Mouse (Mus musculus) CH12.LX (cell line): ENCODE data around the gene B3gat1. TPM values are rescaled to one million over a fixed set of nuclear protein-coding genes. Genes with fewer than 3 reads are reported as not detected.
A peak's percentile ranks its signal among the peaks of the same experiment; 100 is the strongest.

Source experiments
- DNase-seq: peaks from one replicate; pipeline ENCODE4 v3.0.0-alpha.2; 2013; ENCODE audit errors: extremely low read depth
- H3K27ac ChIP-seq: 2 replicates; pipeline ENCODE4 v1.5.1; 2012; ENCODE audit warnings: low read depth, mild to moderate bottlenecking, control low read depth, moderate library complexity; ENCODE audit not compliant: insufficient read depth
- H3K27me3 ChIP-seq: replicated peaks from 2 replicates; pipeline ENCODE3; 2012; ENCODE audit warnings: inconsistent platforms
- H3K36me3 ChIP-seq, 2 experiments: replicated peaks in 1 of 2; 2 replicates each; pipeline versions ENCODE3 to v1.6.1; 2012; ENCODE audit warnings: inconsistent platforms in 1 of 2, low read length in 1 of 2, mild to moderate bottlenecking in 1 of 2, mixed read lengths in 1 of 2, moderate library complexity in 1 of 2; ENCODE audit not compliant: control insufficient read depth in 1 of 2, insufficient read depth in 1 of 2
- H3K4me1 ChIP-seq, 2 experiments: 2 replicates each; pipeline ENCODE4 v1.6.1; 2012; ENCODE audit warnings: inconsistent platforms in 1 of 2, moderate library complexity in 1 of 2; ENCODE audit not compliant: insufficient read depth in 2 of 2, control insufficient read depth in 1 of 2
- H3K4me2 ChIP-seq: 2 replicates; pipeline ENCODE4 v1.6.1; 2012; ENCODE audit warnings: low read depth, mild to moderate bottlenecking, control low read depth; ENCODE audit not compliant: poor library complexity, insufficient read depth, severe bottlenecking
- H3K4me3 ChIP-seq, 3 experiments: fragments of 150-350 bp in 1 of 3; sonication (generic) in 1 of 3; replicated peaks in 1 of 3; 2 replicates each; pipeline versions ENCODE3 to v1.5.1; 2011 to 2012; ENCODE audit warnings: low read depth in 2 of 3, low read length in 2 of 3, mild to moderate bottlenecking in 2 of 3, moderate library complexity in 2 of 3, control low read depth in 1 of 3, improper control_type of control experiment in 1 of 3, inconsistent platforms in 1 of 3, mixed read lengths in 1 of 3; ENCODE audit not compliant: poor library complexity in 1 of 3
- H3K79me2 ChIP-seq: replicated peaks from 2 replicates; pipeline ENCODE4 v1.6.1; 2012; ENCODE audit warnings: mild to moderate bottlenecking, moderate library complexity; ENCODE audit not compliant: control insufficient read depth, poor library complexity, insufficient read depth, severe bottlenecking; ENCODE audit errors: extremely low read depth
- H3K9ac ChIP-seq: 2 replicates; pipeline ENCODE4 v1.6.1; 2012; ENCODE audit warnings: low read depth, mild to moderate bottlenecking, control low read depth, moderate library complexity; ENCODE audit not compliant: insufficient read depth
- H3K9me3 ChIP-seq: replicated peaks from 2 replicates; pipeline ENCODE3; 2012; ENCODE audit warnings: low read length, inconsistent platforms, mixed read lengths
- BHLHE40 ChIP-seq: IDR thresholded peaks from 2 replicates; pipeline ENCODE4 v1.6.1; 2011; ENCODE audit warnings: mild to moderate bottlenecking, low read depth, low read length, improper control_type of control experiment
- CHD2 ChIP-seq: IDR thresholded peaks from 2 replicates; pipeline ENCODE4 v1.6.1; 2011; ENCODE audit warnings: low read length, improper control_type of control experiment
- CTCF ChIP-seq, 2 experiments: IDR thresholded peaks in 1 of 2; conservative IDR thresholded peaks in 1 of 2; 2 replicates each; pipeline ENCODE4 v1.5.1; 2011 to 2012; ENCODE audit warnings: low read depth in 2 of 2, low read length in 2 of 2, improper control_type of control experiment in 1 of 2, inconsistent platforms in 1 of 2, mild to moderate bottlenecking in 1 of 2, moderate library complexity in 1 of 2
- E2F4 ChIP-seq: IDR thresholded peaks from 2 replicates; pipeline ENCODE4 v1.6.1; 2011; ENCODE audit warnings: low read depth, low read length, improper control_type of control experiment; ENCODE audit not compliant: insufficient replicate concordance
- ELF1 ChIP-seq: IDR thresholded peaks from 2 replicates; pipeline ENCODE4 v1.6.1; 2014; ENCODE audit warnings: low read depth, mild to moderate bottlenecking, inconsistent platforms, low read length, improper control_type of control experiment
- JUN ChIP-seq: IDR thresholded peaks from 2 replicates; pipeline ENCODE4 v1.6.1; 2011; ENCODE audit warnings: low read depth, mild to moderate bottlenecking, low read length, improper control_type of control experiment, moderate library complexity; ENCODE audit not compliant: insufficient read depth
- JUND ChIP-seq: conservative IDR thresholded peaks from 2 replicates; pipeline ENCODE4 v1.6.1; 2011; ENCODE audit warnings: low read depth, low read length, improper control_type of control experiment
- KAT2A ChIP-seq: IDR thresholded peaks from 2 replicates; pipeline ENCODE4 v1.6.1; 2012; ENCODE audit warnings: low read length, improper control_type of control experiment, inconsistent platforms; ENCODE audit not compliant: insufficient replicate concordance
- MAX ChIP-seq: IDR thresholded peaks from 2 replicates; pipeline ENCODE4 v1.6.1; 2011; ENCODE audit warnings: low read length, improper control_type of control experiment
- MAZ ChIP-seq: IDR thresholded peaks from 2 replicates; pipeline ENCODE4 v1.6.1; 2012; ENCODE audit warnings: low read depth, mild to moderate bottlenecking, inconsistent platforms, low read length, improper control_type of control experiment, moderate library complexity
- NELFE ChIP-seq: IDR thresholded peaks from 2 replicates; pipeline ENCODE4 v1.6.1; 2011; ENCODE audit warnings: low read depth, low read length, improper control_type of control experiment
- POLR2AphosphoS2 ChIP-seq: IDR thresholded peaks from 2 replicates; pipeline ENCODE4 v1.6.1; 2011; ENCODE audit warnings: low read depth, low read length, improper control_type of control experiment
- RAD21 ChIP-seq: IDR thresholded peaks from 2 replicates; pipeline ENCODE4 v1.6.1; 2011; ENCODE audit warnings: low read depth, mild to moderate bottlenecking, low read length, improper control_type of control experiment, moderate library complexity
- RCOR1 ChIP-seq: conservative IDR thresholded peaks from 2 replicates; pipeline ENCODE4 v1.6.1; 2012; ENCODE audit warnings: low read depth, mild to moderate bottlenecking, inconsistent platforms, low read length, improper control_type of control experiment
- SIN3A ChIP-seq: IDR thresholded peaks from 2 replicates; pipeline ENCODE4 v1.6.1; 2012; ENCODE audit warnings: low read length, improper control_type of control experiment, inconsistent platforms
- SMC3 ChIP-seq: IDR thresholded peaks from 2 replicates; pipeline ENCODE4 v1.6.1; 2011; ENCODE audit warnings: low read depth, low read length, improper control_type of control experiment
- USF1 ChIP-seq: IDR thresholded peaks from 2 replicates; pipeline ENCODE4 v1.6.1; 2014; ENCODE audit warnings: low read depth, mild to moderate bottlenecking, inconsistent platforms, low read length, improper control_type of control experiment
- ZC3H11A ChIP-seq: IDR thresholded peaks from 2 replicates; pipeline ENCODE4 v1.6.1; 2012; ENCODE audit warnings: low read depth, mild to moderate bottlenecking, inconsistent platforms, low read length, improper control_type of control experiment
- ZMIZ1 ChIP-seq: IDR thresholded peaks from 2 replicates; pipeline ENCODE4 v1.6.1; 2012; ENCODE audit warnings: low read depth, mild to moderate bottlenecking, inconsistent platforms, low read length, improper control_type of control experiment
- dilution Hi-C: fragments of 300-500 bp; cut with MboI; formaldehyde crosslinking; loops from 2 replicates; pipeline ENCODE4 v1.14.3; 2020; ENCODE audit warnings: low sequenced_read_pairs; ENCODE audit not compliant: extremely low pct_unique_long_range_greater_than_20kb, extremely low pct_ligation_motif_present
- in situ Hi-C: fragments of 300-500 bp; cut with MboI; formaldehyde crosslinking; loops from 3 replicates; pipeline ENCODE4 v1.14.3; 2019; ENCODE audit warnings: low sequenced_read_pairs, low pct_ligation_motif_present, low pct_unique_long_range_greater_than_20kb, mixed read lengths
- polyA plus RNA-seq: library from polyadenylated mRNA; unstranded; fragments of >175 nt; gene quantifications from 2 replicates; pipeline ENCODE4 v1.2.1, GENCODE M21; 2012; ENCODE audit warnings: low read depth; ENCODE audit not compliant: insufficient read length
- total RNA-seq, 2 experiments: library from RNA; depleted of rRNA; stranded (reverse); fragments of 300-350 nt in 1 of 2; fragments of >200 nt in 1 of 2; gene quantifications; 2 replicates each; pipeline ENCODE4 v1.2.3; 2012 to 2014

Gene B3gat1
- total and polyA plus RNA-seq, 3 experiments, result not detected

GRCm38 (mm10) chr9:26775700-26776099 lies 42.2 kb downstream of the B3gat1 start:
- Histone ChIP-seq H3K9me3 (no peaks in the 10 kb centered on the region), H3K4me2 (no peak overlapping the region), H3K4me3 (no peak overlapping the region), H3K4me1 (peaks cover 0 to 27% of the 10 kb centered on the region in 2 experiments; a peak in 2 of 4 replicates), H3K27ac (no peak overlapping the region), H3K36me3 (no peaks in the 10 kb centered on the region), H3K27me3 (no peaks in the 10 kb centered on the region), H3K79me2 (no peaks in the 10 kb centered on the region), H3K9ac (no peak overlapping the region)
- in situ Hi-C loops, result no loop called here
- no peak for DNase-seq
- dilution Hi-C loops, result no loop called here
- TF ChIP-seq CHD2, result no peak
- no peak for TF ChIP-seq JUND
- no peak for TF ChIP-seq ZC3H11A
- TF ChIP-seq E2F4, result no peak
- TF ChIP-seq POLR2AphosphoS2, result no peak
- TF ChIP-seq SIN3A, result no peak
- no peak for TF ChIP-seq MAZ
- TF ChIP-seq, all 38 proteins: peak for 0

- Histone ChIP-seq H3K4me1 (peaks cover 0 to 27% of the 10 kb centered on the region in 2 experiments; a peak in 2 of 4 replicates), H3K27me3 (no peaks in the 10 kb centered on the region), H3K9ac (no peak overlapping the region), H3K4me3 (no peak overlapping the region), H3K36me3 (no peaks in the 10 kb centered on the region), H3K4me2 (no peak overlapping the region), H3K27ac (no peak overlapping the region), H3K79me2 (no peaks in the 10 kb centered on the region), H3K9me3 (no peaks in the 10 kb centered on the region)
- peak; percentile 69 for DNase-seq
- dilution Hi-C loops, result no loop called here
- in situ Hi-C loops, result no loop called here
- TF ChIP-seq CTCF (conservative IDR thresholded peaks at IDR 0.05 in 1 of 2, IDR thresholded peaks at IDR 0.05 in 1 of 2; ENCODE audit: low read depth in 2 of 2, low read length in 2 of 2), result peak; percentile 71 to 80
- TF ChIP-seq POLR2AphosphoS2, result no peak
- peak; percentile 86 for TF ChIP-seq RAD21
- peak; percentile 75 for TF ChIP-seq SMC3
These were observed 42.8 kb downstream of the B3gat1 start for GRCm38 (mm10) chr9:26776122-26776902.

- Histone ChIP-seq H3K27me3 (no peaks in the 10 kb centered on the region), H3K4me2 (no peak overlapping the region), H3K27ac (no peak overlapping the region), H3K79me2 (no peaks in the 10 kb centered on the region), H3K36me3 (no peaks in the 10 kb centered on the region), H3K4me1 (peaks cover 0 to 36% of the 10 kb centered on the region in 2 experiments; a peak in 2 of 4 replicates), H3K9ac (no peak overlapping the region), H3K9me3 (no peaks in the 10 kb centered on the region), H3K4me3 (no peak overlapping the region)
- in situ Hi-C loops (no loop called here), dilution Hi-C loops (no loop called here)
- TF ChIP-seq RAD21 (no peak), NELFE (no peak), ZMIZ1 (no peak), CTCF (conservative IDR thresholded peaks at IDR 0.05 in 1 of 2, IDR thresholded peaks at IDR 0.05 in 1 of 2; ENCODE audit: low read depth in 2 of 2, low read length in 2 of 2) (no peak), MAX (no peak), KAT2A (no peak), POLR2AphosphoS2 (no peak), RCOR1 (no peak), ELF1 (no peak), JUN (no peak), CHD2 (no peak), SIN3A (no peak), BHLHE40 (no peak), USF1 (no peak)
- no peak for DNase-seq
These were observed 44.9 kb downstream of the B3gat1 start for GRCm38 (mm10) chr9:26778421-26778820.
